Mouse (Mus musculus) layer of hippocampus, adult 2 months (tissue): ENCODE data around the gene Eif3j1. TPM values are rescaled to one million over a fixed set of nuclear protein-coding genes. Genes with fewer than 3 reads are reported as not detected.
"Not testable (repeated sequence)": the region's sequence is repeated elsewhere in the genome, so short reads cannot be mapped to it uniquely, and the experiment has no call there.

Experiments used
- DNase-seq, 2 experiments: peaks; one replicate each; pipeline ENCODE4 v3.0.0; 2022; ENCODE audit warnings: low spot score in 2 of 2
- H3K27ac ChIP-seq: fragments of 200-600 bp; 2 replicates; pipeline ENCODE4 v1.8.1; 2022
- H3K4me3 ChIP-seq: fragments of 200-600 bp; 2 replicates; pipeline ENCODE4 v1.8.1; 2022; ENCODE audit warnings: mild to moderate bottlenecking
- CTCF ChIP-seq: fragments of 200-600 bp; conservative IDR thresholded peaks from 2 replicates; pipeline ENCODE4 v1.8.1; 2022; ENCODE audit warnings: antibody characterized with exemption, mild to moderate bottlenecking, moderate library complexity
- long read RNA-seq, 2 experiments: library from polyadenylated mRNA; stranded (forward); transcript quantifications; one replicate each; pipeline ENCODE4 v2.0.0; 2021; ENCODE audit warnings: borderline mapping rate in 2 of 2
- total RNA-seq, 2 experiments: library from RNA; stranded (reverse); gene quantifications; 2 replicates each; pipeline ENCODE4 v1.2.3; 2021

The Eif3j1 gene
- total RNA-seq: 10 to 100 TPM; 16.5 to 17.8 TPM
- long read RNA-seq, experiment 1, full-length matches to known transcripts: 29 of 35 reads
- long read RNA-seq, experiment 1, partial matches to known transcripts: 4 of 35 reads
- long read RNA-seq, experiment 1, other reads (novel, unspliced or antisense): 2 of 35 reads
- long read RNA-seq, experiment 2, full-length matches to known transcripts: 51 of 62 reads
- long read RNA-seq, experiment 2, partial matches to known transcripts: 3 of 62 reads
- long read RNA-seq, experiment 2, other reads (novel, unspliced or antisense): 8 of 62 reads

GRCm38 (mm10) chr2:122027862-122028755, at the start of gene Eif3j1:
TSS of gene Eif3j1 (plus strand) at chr2:122028546.
- Histone ChIP-seq H3K4me3 (peak within 1 kb of the TSS; percentile 92), H3K27ac (peak within 1 kb of the TSS; percentile 90)
- DNase-seq: peak; percentile 86 to 87
- TF ChIP-seq CTCF: no peak

DNA sequence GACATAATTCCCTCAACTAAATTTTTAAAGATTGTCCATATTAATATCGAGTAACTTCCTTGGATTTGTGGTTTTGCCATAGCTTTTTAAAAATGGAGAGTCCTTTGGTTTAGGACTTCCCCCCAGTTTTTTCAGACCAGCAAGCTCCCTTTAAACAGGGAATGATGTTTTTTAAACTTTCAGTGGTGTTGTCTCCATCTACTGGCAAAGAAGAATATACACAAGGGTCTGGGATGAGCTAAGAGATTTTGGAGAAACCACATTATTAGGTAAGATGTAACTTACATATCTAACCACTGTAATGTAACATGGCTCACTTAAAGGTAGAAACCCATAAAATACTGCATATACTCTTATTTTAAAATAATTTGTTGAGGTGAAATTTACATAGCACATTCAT, 32.6 kb upstream of the Eif3j1 start:
- no peak for DNase-seq

GRCm38 (mm10) chr2:122008832-122009231, 19.5 kb upstream of the Eif3j1 start:
- Histone ChIP-seq H3K4me3 (no peak overlapping the region), H3K27ac (no peak overlapping the region)
- DNase-seq: no peak
- no peak for TF ChIP-seq CTCF

More for the DNA sequence above, 32.6 kb upstream of the Eif3j1 start:
- Histone ChIP-seq H3K4me3 (no peak overlapping the region), H3K27ac (no peak overlapping the region)
- TF ChIP-seq CTCF: peak; percentile 75

- no peak overlapping the region for H3K4me3 ChIP-seq
- no peak for DNase-seq
- TF ChIP-seq CTCF: no peak
- H3K27ac ChIP-seq: no peak overlapping the region
Measured at GRCm38 (mm10) chr2:122011441-122011840, 16.9 kb upstream of the Eif3j1 start.

GRCm38 (mm10) chr2:122018705-122019104, 9.6 kb upstream of the Eif3j1 start:
- DNase-seq: no peak
- no peak overlapping the region for H3K27ac ChIP-seq

GRCm38 (mm10) chr2:122022284-122022683, 6.1 kb upstream of the Eif3j1 start:
- Histone ChIP-seq H3K4me3 (no peak overlapping the region), H3K27ac (no peak overlapping the region)
- DNase-seq: no peak
- TF ChIP-seq CTCF: peak; percentile 65

More at GRCm38 (mm10) chr2:122018705-122019104, 9.6 kb upstream of the Eif3j1 start:
- H3K4me3 ChIP-seq: no peak overlapping the region
- TF ChIP-seq CTCF: no peak

GRCm38 (mm10) chr2:122027091-122027490, 1.3 kb upstream of the Eif3j1 start:
- DNase-seq, H3K4me3 ChIP-seq, H3K27ac ChIP-seq: not testable (repeated sequence)

DNA sequence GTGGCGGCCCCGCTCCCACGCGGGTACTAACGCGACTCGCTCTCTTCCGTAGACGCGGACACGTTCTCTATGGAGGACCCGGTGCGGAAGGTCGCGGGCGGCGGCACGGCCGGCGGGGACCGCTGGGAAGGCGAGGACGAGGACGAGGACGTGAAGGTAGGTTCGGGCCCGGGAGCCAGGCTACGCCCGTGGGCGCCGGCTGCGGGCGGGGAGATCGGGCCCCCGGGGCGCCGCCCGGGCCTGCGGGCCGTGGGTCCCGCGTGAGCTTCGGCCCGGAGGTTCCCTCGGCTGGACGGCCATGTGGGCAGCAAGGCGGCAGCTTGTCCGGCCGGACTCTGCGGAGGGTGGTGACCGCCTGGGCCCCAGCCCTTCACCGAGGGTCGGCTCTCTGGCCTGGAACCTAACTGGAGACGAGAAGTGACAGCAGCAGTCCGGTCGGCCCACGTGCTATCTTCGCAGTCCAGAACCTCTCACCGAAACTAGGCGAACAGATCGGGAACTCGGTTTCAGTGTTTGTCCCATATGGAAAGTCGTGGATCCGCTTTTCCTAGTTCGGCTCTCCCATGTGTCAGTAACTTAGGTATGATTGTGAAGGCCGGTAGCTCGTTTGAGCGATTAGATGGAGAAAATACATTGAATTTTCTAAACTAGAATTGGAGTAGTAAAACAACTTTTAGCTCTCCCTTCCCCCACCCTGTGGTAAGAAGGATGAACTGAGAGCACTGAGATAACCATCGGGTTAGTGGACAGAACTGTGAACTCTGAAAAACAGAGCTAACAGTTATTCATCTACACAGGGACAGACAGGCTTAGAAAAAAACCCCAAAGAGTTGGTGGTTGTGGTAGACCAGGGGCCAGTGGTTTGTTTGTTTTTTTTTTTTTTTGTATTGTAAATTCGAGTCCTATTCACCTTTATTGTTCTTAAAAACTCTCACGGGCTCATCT, 682 bp downstream of the Eif3j1 start:
- peak; percentile 24 for TF ChIP-seq CTCF
- DNase-seq: peak; percentile 17 to 28
- peak overlapping the region; percentile 85 for H3K27ac ChIP-seq
- H3K4me3 ChIP-seq: peak overlapping the region; percentile 92

GRCm38 (mm10) chr2:122031970-122032369, 3.6 kb downstream of the Eif3j1 start:
- no peak for DNase-seq
- H3K4me3 ChIP-seq: no peak overlapping the region
- no peak for TF ChIP-seq CTCF
- no peak overlapping the region for H3K27ac ChIP-seq

DNA sequence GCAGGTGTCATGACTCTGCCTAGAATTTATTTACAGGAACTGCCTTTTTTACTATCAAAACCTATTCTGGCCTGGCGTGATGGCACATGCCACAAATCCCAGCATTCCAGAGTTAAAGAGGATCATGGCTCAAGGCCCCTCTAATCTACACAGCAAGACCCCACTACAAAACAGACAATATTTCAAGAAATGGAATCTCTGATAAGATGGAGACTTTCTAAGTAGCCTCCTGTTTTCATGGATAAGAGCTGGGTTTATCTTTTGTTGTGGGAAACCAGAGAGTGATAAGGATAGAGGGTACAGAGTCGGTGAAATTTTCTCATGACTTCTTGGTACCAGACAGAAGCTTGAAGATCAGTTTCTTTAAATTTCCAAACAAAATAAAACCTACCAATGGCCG, 7.7 kb downstream of the Eif3j1 start:
- no peak for DNase-seq
- Histone ChIP-seq H3K27ac (no peak overlapping the region), H3K4me3 (no peak overlapping the region)
- no peak for TF ChIP-seq CTCF

GRCm38 (mm10) chr2:122043926-122044325, 15.6 kb downstream of the Eif3j1 start:
- no peak overlapping the region for H3K4me3 ChIP-seq
- TF ChIP-seq CTCF: no peak
- H3K27ac ChIP-seq: no peak overlapping the region
- no peak for DNase-seq

DNA sequence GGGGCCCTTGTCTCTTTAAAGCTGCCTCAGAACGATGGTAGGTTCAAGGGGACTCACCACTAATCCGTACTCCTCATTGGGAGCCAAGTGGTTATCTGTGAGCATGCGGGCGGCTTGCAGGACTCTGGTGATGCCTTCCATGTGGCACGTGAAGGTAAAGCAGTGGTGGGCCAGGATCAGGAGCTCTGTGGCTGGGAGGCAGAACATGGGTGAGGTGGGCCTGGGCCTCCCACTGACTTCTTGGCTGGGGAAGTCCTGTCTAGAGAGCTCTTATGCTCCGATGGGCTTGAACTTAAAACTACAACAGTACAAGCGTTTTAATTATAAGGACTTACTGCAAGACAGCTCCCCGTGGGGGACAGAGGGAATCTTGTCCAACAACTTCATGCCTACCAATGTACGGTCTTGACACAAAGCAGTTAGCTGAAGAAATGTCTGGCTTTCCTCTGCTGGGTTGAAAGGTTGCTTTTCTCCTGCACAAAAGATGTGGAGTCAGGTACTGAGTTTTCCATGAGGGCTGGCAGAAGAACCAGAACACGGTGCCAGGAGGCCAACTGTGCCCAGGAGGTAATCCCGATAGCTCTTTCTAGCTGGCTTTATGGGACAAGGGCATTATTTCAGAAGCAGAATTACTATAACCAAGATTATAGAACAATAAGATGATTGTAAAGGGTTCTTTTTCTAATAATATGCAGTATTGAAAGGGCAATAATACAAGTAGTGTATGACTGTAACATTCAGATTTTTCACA, 31.2 kb downstream of the Eif3j1 start:
- H3K27ac ChIP-seq: peak overlapping the region; percentile 33; the same call in 1 of the 2 replicates
- no peak overlapping the region for H3K4me3 ChIP-seq
- no peak for TF ChIP-seq CTCF
- no peak for DNase-seq
